13 mouse cellular contexts compared by ENCODE assay signal in the genomic region with DNA sequence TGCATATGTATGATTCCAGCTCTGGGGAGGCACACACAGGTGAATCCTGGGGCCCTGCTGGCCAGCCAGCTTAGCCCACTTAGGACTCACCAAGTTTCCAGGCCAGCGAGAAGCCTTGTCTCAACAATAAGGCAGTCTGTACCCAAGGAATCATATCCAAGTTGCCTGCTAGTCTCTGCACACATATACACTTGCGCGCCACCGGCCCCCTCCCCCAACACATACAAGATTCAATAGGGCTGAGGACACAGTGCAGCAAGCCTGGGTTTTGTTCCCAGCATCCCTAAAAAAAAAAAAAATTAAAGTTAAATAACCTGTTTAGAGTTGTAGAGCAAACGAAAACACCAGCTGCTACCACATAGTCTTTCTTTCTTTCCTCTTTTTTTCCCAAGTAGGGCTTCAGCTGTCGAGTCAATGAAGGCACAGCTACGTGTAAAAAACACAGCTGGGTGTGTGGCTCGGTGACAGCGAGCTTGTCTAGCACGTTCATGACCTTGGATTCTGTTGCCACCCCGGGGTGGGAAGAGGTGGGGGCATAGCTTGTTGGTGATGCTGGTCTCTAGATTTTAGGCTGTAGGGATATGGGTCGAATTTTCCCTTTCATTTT.
"Had no signal": no experiment of that assay in that cellular context is flagged by ENCODE, and none has a peak within 500 bp of the region (broad histone marks: within the 10 kb centered on the region; RNA-seq: fewer than 3 reads in every experiment).

No protein-coding gene starts in this region.

- ATAC-seq: lung, postnatal 0 days; midbrain, embryonic 16.5 days had no signal

- H3K36me3 ChIP-seq: limb, embryonic 10.5 days; liver, embryonic 15.5 days; midbrain, embryonic 10.5 days; neural tube, embryonic 13.5 days; stomach, embryonic 15.5 days had no signal

- H3K9me3 ChIP-seq: limb, embryonic 10.5 days; liver, embryonic 15.5 days; midbrain, embryonic 10.5 days; neural tube, embryonic 13.5 days; stomach, embryonic 15.5 days had no signal

- H3K27me3 ChIP-seq: neural tube, embryonic 13.5 days; stomach, embryonic 15.5 days had no signal

- DNase-seq: lung, adult 2 months; lung, postnatal 36 days; retina, postnatal 1 day; thymus, postnatal 14 days had no signal

- H3K4me2 ChIP-seq: liver, embryonic 11.5 days; liver, embryonic 15.5 days; neural tube, embryonic 13.5 days; stomach, embryonic 15.5 days had no signal

- H3K27ac ChIP-seq: left cerebral cortex, adult 2 months; limb, embryonic 10.5 days; liver, embryonic 15.5 days; midbrain, embryonic 10.5 days; neural tube, embryonic 13.5 days; stomach, embryonic 15.5 days had no signal

- H3K4me3 ChIP-seq: left cerebral cortex, adult 2 months; limb, embryonic 10.5 days; liver, embryonic 15.5 days; midbrain, embryonic 10.5 days; neural tube, embryonic 13.5 days; stomach, embryonic 15.5 days had no signal

- H3K9ac ChIP-seq: liver, embryonic 15.5 days; neural tube, embryonic 13.5 days; stomach, embryonic 15.5 days had no signal
